Mouse (Mus musculus) layer of hippocampus, adult 2 months (tissue): ENCODE data around the gene Clec4n. TPM values are rescaled to one million over a fixed set of nuclear protein-coding genes. Genes with fewer than 3 reads are reported as not detected.
"Not testable (repeated sequence)": the region's sequence is repeated elsewhere in the genome, so short reads cannot be mapped to it uniquely, and the experiment has no call there.

Source experiments
- DNase-seq, 2 experiments: peaks; one replicate each; pipeline ENCODE4 v3.0.0; 2022; ENCODE audit warnings: low spot score in 2 of 2
- H3K27ac ChIP-seq: fragments of 200-600 bp; 2 replicates; pipeline ENCODE4 v1.8.1; 2022
- H3K4me3 ChIP-seq: fragments of 200-600 bp; 2 replicates; pipeline ENCODE4 v1.8.1; 2022; ENCODE audit warnings: mild to moderate bottlenecking
- CTCF ChIP-seq: fragments of 200-600 bp; conservative IDR thresholded peaks from 2 replicates; pipeline ENCODE4 v1.8.1; 2022; ENCODE audit warnings: antibody characterized with exemption, mild to moderate bottlenecking, moderate library complexity
- long read RNA-seq, 2 experiments: library from polyadenylated mRNA; stranded (forward); transcript quantifications; one replicate each; pipeline ENCODE4 v2.0.0; 2021; ENCODE audit warnings: borderline mapping rate in 2 of 2
- total RNA-seq, 2 experiments: library from RNA; stranded (reverse); gene quantifications; 2 replicates each; pipeline ENCODE4 v1.2.3; 2021

The Clec4n gene
- total RNA-seq, result not detected
- long read RNA-seq, experiment 1, result 0 reads
- long read RNA-seq, experiment 2, result 0 reads

- no peak within 1 kb of the TSS for H3K4me3 ChIP-seq
- no peak within 1 kb of the TSS for H3K27ac ChIP-seq
- DNase-seq, result no peak
- TF ChIP-seq CTCF, result no peak
Observed at GRCm38 (mm10) chr6:123229644-123230043, at the start of gene Clec4n. Gene Clec4n (plus strand): TSS chr6:123229843.

DNA sequence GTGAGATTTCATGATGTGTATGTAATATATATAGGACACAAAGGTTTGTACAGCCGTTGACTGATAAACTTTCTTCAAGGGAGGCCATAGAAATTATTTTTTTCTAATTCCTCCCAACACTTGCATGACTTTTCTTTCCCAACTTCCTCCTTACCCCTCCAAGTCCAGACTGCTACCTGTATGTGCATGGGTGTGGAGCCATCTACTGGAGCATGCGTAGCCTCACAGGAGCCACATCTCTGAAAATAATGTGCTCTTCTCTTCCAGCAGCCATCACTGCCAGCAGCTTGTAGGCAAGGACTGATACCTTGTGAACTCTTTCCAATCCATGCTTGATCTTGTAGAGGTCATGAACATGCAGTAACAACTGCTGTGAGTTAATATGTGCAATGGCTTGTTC is 44.8 kb upstream of the Clec4n start:
- peak in 1 of 2 experiments; percentile 1 for DNase-seq
- H3K4me3 ChIP-seq, H3K27ac ChIP-seq: not testable (repeated sequence)
- peak; percentile 56 for TF ChIP-seq CTCF

GRCm38 (mm10) chr6:123207187-123208076 is 22.2 kb upstream of the Clec4n start:
- no peak for TF ChIP-seq CTCF
- H3K4me3 ChIP-seq, result no peak overlapping the region
- DNase-seq, result no peak
- no peak overlapping the region for H3K27ac ChIP-seq

GRCm38 (mm10) chr6:123208077-123208439 is 21.6 kb upstream of the Clec4n start:
- not testable (repeated sequence) for H3K4me3 ChIP-seq, H3K27ac ChIP-seq, DNase-seq

- Histone ChIP-seq H3K4me3 (no peak overlapping the region), H3K27ac (no peak overlapping the region)
- DNase-seq, result no peak
- no peak for TF ChIP-seq CTCF
Observed at GRCm38 (mm10) chr6:123211726-123212125, 17.9 kb upstream of the Clec4n start.

- DNase-seq, result no peak
- TF ChIP-seq CTCF, result no peak
- no peak overlapping the region for H3K27ac ChIP-seq
- H3K4me3 ChIP-seq, result no peak overlapping the region
Observed at GRCm38 (mm10) chr6:123227519-123228166, 2.0 kb upstream of the Clec4n start.

- no peak for DNase-seq
- no peak overlapping the region for H3K27ac ChIP-seq
Observed at GRCm38 (mm10) chr6:123231149-123231548, 1.5 kb downstream of the Clec4n start.

GRCm38 (mm10) chr6:123237582-123237981 is 7.9 kb downstream of the Clec4n start:
- DNase-seq, result no peak
- Histone ChIP-seq H3K27ac (no peak overlapping the region), H3K4me3 (no peak overlapping the region)
- no peak for TF ChIP-seq CTCF

More at GRCm38 (mm10) chr6:123231149-123231548, 1.5 kb downstream of the Clec4n start:
- TF ChIP-seq CTCF, result no peak
- no peak overlapping the region for H3K4me3 ChIP-seq

- TF ChIP-seq CTCF, result no peak
Observed at GRCm38 (mm10) chr6:123244201-123244600, 14.6 kb downstream of the Clec4n start.

GRCm38 (mm10) chr6:123248862-123249261 is 19.2 kb downstream of the Clec4n start:
- not testable (repeated sequence) for DNase-seq, H3K4me3 ChIP-seq, H3K27ac ChIP-seq

More at GRCm38 (mm10) chr6:123244201-123244600, 14.6 kb downstream of the Clec4n start:
- H3K4me3 ChIP-seq, result no peak overlapping the region
- H3K27ac ChIP-seq, result no peak overlapping the region
- DNase-seq, result no peak

GRCm38 (mm10) chr6:123252735-123253134 is 23.1 kb downstream of the Clec4n start:
- no peak for TF ChIP-seq CTCF
- DNase-seq, result no peak
- H3K4me3 ChIP-seq, result no peak overlapping the region
- no peak overlapping the region for H3K27ac ChIP-seq

DNA sequence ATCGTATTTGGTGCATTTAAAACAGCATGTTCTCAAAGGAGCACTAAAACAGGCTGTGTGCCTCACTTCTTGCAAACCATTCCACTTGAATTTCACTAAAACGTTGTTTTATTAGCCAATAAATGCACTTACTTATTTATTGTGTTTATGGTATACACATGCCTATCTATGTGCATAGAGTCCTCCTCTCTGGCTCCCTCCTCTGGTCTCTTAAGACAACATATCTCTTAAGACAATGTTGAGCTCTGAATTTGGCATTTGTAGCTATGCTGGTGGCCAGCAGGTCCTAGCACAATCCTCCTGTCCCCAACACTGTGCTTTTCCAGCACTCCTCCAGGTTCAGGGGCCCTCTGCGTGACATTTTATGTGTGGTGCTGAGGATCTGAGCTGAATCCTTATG is 29.3 kb downstream of the Clec4n start:
- 0 out of 2 replicates have a peak, but pooled peaks have one; percentile 23 for TF ChIP-seq CTCF
- DNase-seq, result no peak

DNA sequence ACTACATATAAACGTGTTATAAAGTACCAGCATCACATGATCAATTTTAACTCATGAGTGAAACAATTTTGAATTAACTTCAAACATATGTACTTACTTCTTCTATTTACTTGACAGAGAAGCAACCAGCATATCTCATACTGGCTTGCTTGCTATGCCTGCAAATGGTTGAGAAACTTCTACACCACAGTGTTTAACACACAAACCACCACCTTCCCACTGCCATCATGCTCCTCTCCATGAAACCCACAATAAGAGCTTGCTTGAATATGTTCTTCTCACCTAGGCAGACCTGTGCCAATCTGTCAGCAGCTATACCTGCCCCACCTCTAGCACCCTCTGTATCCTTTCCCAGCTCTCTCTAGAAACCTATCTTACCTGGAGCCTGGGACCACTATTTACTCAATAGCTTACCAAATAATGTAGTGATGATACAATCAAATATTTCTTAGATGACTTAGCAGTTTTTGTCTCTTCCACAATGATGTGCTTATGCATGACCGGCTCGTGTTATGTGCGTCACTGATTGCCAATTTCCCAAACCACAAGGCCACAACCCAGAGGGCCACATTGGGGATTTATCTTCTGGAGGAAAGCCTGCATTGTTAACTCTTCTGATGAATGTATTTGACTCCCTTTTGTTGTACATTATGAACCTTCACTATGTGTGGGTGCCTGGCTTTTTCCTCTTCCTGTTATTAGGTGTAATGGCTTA is 30.4 kb downstream of the Clec4n start:
- DNase-seq, result no peak
- no peak overlapping the region for H3K27ac ChIP-seq
- no peak overlapping the region for H3K4me3 ChIP-seq
- TF ChIP-seq CTCF, result no peak

More for the DNA sequence above, 29.3 kb downstream of the Clec4n start:
- H3K4me3 ChIP-seq, result no peak overlapping the region
- no peak overlapping the region for H3K27ac ChIP-seq
